In genomic region chr10:83043478-83044259, GRCm38 (mm10) we compare ENCODE assay signal across 10 mouse cellular contexts. TPM values are rescaled to one million over a fixed set of nuclear protein-coding genes. Genes with fewer than 3 reads are reported as not detected.
A peak's percentile ranks its signal among the peaks of the same experiment; 100 is the strongest.
DNase-seq lines count a peak whose midpoint lies in the region; ATAC-seq and TF ChIP-seq lines count a peak whose summit lies in the region.
"Had no signal": no experiment of that assay in that cellular context is flagged by ENCODE, and none has a peak within 500 bp of the region (broad histone marks: within the 10 kb centered on the region; RNA-seq: fewer than 3 reads in every experiment).

No protein-coding gene starts in this region.

- no peak for ATAC-seq in heart, embryonic 13.5 days (ENCODE audit: extremely low read depth, insufficient number of reproducible peaks, low FRiP score, low TSS enrichment)
- no peak for ATAC-seq in neural tube, embryonic 13.5 days (ENCODE audit: low read depth)
- ATAC-seq in hindbrain, postnatal 0 days, result no peak
- ATAC-seq in neural tube, embryonic 14.5 days (ENCODE audit: low read depth), result 0 out of 2 replicates have a peak, but pooled peaks have one; percentile 8

- H3K9ac ChIP-seq in heart, embryonic 13.5 days, result no peak overlapping the region
- H3K9ac ChIP-seq in neural tube, embryonic 13.5 days, result 0 out of 2 replicates have a peak overlapping the region, but pooled peaks have one; percentile 42
- H3K9ac ChIP-seq in hindbrain, postnatal 0 days (replicated peaks; ENCODE audit: low read length), result no peak overlapping the region
- no peak overlapping the region for H3K9ac ChIP-seq in neural tube, embryonic 14.5 days (replicated peaks; ENCODE audit: low read depth, low read length)

- H3K27ac ChIP-seq in heart, embryonic 13.5 days (replicated peaks), result peak overlapping the region; percentile 75
- H3K27ac ChIP-seq in neural tube, embryonic 13.5 days (replicated peaks), result peak overlapping the region; percentile 75; the same call in 1 of the 2 replicates
- 0 out of 2 replicates have a peak overlapping the region, but pooled peaks have one; percentile 21 for H3K27ac ChIP-seq in hindbrain, postnatal 0 days
- no peak overlapping the region for H3K27ac ChIP-seq in neural tube, embryonic 14.5 days (ENCODE audit: low read depth, low read length)

- DNase-seq in heart, adult 9 months (ENCODE audit: low spot score in 2 of 2), result no peak
- no peak for DNase-seq in neural tube, embryonic 10.5 days (ENCODE audit: extremely low spot score, low spot score)
- DNase-seq in hindbrain, postnatal 0 days (ENCODE audit: low spot score), result no peak
- DNase-seq in B cell, adult 2 months, result no peak
- DNase-seq in embryo, embryonic 11 days, result no peak
- DNase-seq: thymus, postnatal 4 days had no signal

- H3K27me3 ChIP-seq in heart, embryonic 13.5 days (replicated peaks), result peaks cover 6% of the 10 kb centered on the region; the same call in 1 of the 2 replicates
- H3K27me3 ChIP-seq in neural tube, embryonic 13.5 days, result no peaks in the 10 kb centered on the region
- H3K27me3 ChIP-seq in hindbrain, postnatal 0 days (ENCODE audit: insufficient read depth, low read length), result no peaks in the 10 kb centered on the region
- H3K27me3 ChIP-seq in neural tube, embryonic 14.5 days (ENCODE audit: control insufficient read depth, insufficient read depth, low read length), result no peaks in the 10 kb centered on the region
- H3K27me3 ChIP-seq: CH12.LX had no signal

- no peak overlapping the region for H3K4me3 ChIP-seq in heart, embryonic 13.5 days
- H3K4me3 ChIP-seq in neural tube, embryonic 13.5 days, result no peak overlapping the region
- no peak overlapping the region for H3K4me3 ChIP-seq in hindbrain, postnatal 0 days (ENCODE audit: low read length)
- H3K4me3 ChIP-seq in neural tube, embryonic 14.5 days (ENCODE audit: low read depth, low read length), result no peak overlapping the region

- H3K4me1 ChIP-seq in heart, embryonic 13.5 days, result peaks cover 43% of the 10 kb centered on the region
- H3K4me1 ChIP-seq in neural tube, embryonic 13.5 days (replicated peaks), result peaks cover 31% of the 10 kb centered on the region
- peaks cover 14% of the 10 kb centered on the region; the same call in 1 of the 2 replicates for H3K4me1 ChIP-seq in hindbrain, postnatal 0 days (ENCODE audit: insufficient read depth, low read length)
- H3K4me1 ChIP-seq in neural tube, embryonic 14.5 days (ENCODE audit: control insufficient read depth, insufficient read depth, low read length), result peaks cover 12% of the 10 kb centered on the region

- TF ChIP-seq CTCF in hindbrain, postnatal 0 days (IDR thresholded peaks at IDR 0.05; ENCODE audit: low read depth), result no peak

- no peaks in the 10 kb centered on the region for H3K9me3 ChIP-seq in heart, embryonic 13.5 days
- no peaks in the 10 kb centered on the region for H3K9me3 ChIP-seq in neural tube, embryonic 13.5 days
- H3K9me3 ChIP-seq in hindbrain, postnatal 0 days (ENCODE audit: low read length), result no peaks in the 10 kb centered on the region
- H3K9me3 ChIP-seq in neural tube, embryonic 14.5 days (ENCODE audit: control insufficient read depth, low read length), result no peaks in the 10 kb centered on the region

- no peaks in the 10 kb centered on the region for H3K36me3 ChIP-seq in heart, embryonic 13.5 days
- no peaks in the 10 kb centered on the region for H3K36me3 ChIP-seq in neural tube, embryonic 13.5 days
- H3K36me3 ChIP-seq in hindbrain, postnatal 0 days (ENCODE audit: insufficient read depth, low read length), result no peaks in the 10 kb centered on the region
- no peaks in the 10 kb centered on the region for H3K36me3 ChIP-seq in neural tube, embryonic 14.5 days (ENCODE audit: control insufficient read depth, insufficient read depth, low read length)

- no peak overlapping the region for H3K4me2 ChIP-seq in heart, embryonic 13.5 days
- no peak overlapping the region for H3K4me2 ChIP-seq in neural tube, embryonic 13.5 days
- H3K4me2 ChIP-seq in hindbrain, postnatal 0 days (ENCODE audit: low read depth, low read length), result no peak overlapping the region
- H3K4me2 ChIP-seq in neural tube, embryonic 14.5 days (ENCODE audit: low read depth, low read length), result no peak overlapping the region

- 52% methylated on average over 2 of the region's 2 CpGs for WGBS in heart, embryonic 13.5 days
- WGBS in neural tube, embryonic 13.5 days, result 45% methylated on average over 2 of the region's 2 CpGs
- 68% methylated on average over 2 of the region's 2 CpGs for WGBS in hindbrain, postnatal 0 days
- 40% methylated on average over 2 of the region's 2 CpGs for WGBS in neural tube, embryonic 14.5 days

RNA-seq across cellular contexts. Expression of gene Chst11, which starts 58.4 kb away (rescaled TPM):
- polyA plus RNA-seq in heart, embryonic 13.5 days (2015; fragmentation: Nextera tagmentation; extraction: Ambion mirVana), result 2.4 TPM in 2 replicates
- 2.6 and 3.6 TPM in 2 replicates for polyA plus RNA-seq in neural tube, embryonic 13.5 days (2015; fragmentation: Nextera tagmentation; extraction: Ambion mirVana)
- total RNA-seq in hindbrain, postnatal 0 days (2014; rRNA removed), result 22.3 and 26.7 TPM in 2 replicates
- polyA plus RNA-seq in hindbrain, postnatal 0 days (2015; fragmentation: Nextera tagmentation; extraction: Ambion mirVana), result 2.5 and 2.9 TPM in 2 replicates
- 4.6 and 5.2 TPM in 2 replicates for polyA plus RNA-seq in neural tube, embryonic 14.5 days (2014; fragmentation: Nextera tagmentation; extraction: Ambion mirVana)
